Mouse (Mus musculus): Measurements from ENCODE around the gene Olfr56.
"Not testable (repeated sequence)": the region's sequence is repeated elsewhere in the genome, so short reads cannot be mapped to it uniquely, and the experiment has no call there.

Gene Olfr56

GRCm38 (mm10) chr11:49175345-49175744 is 196.7 kb downstream of the Olfr56 start:
- no peak for DNase-seq

GRCm38 (mm10) chr11:49176047-49176779 is 197.5 kb downstream of the Olfr56 start:
- DNase-seq, result not testable (repeated sequence)

GRCm38 (mm10) chr11:49183172-49183571 is 204.5 kb downstream of the Olfr56 start:
- no peak for DNase-seq

Data from thymus, adult 18-20 months (tissue).